Mouse (Mus musculus) adrenal gland, postnatal 25 days (tissue): ENCODE measurements at regions not wholly inside any gene's neighbourhood (a gene's known extent, or its start where the extent isn't known, plus 50 kb on each side); places are given as distances from the start of the nearest gene placed in this dataset.

Experiments
- DNase-seq: peaks from one replicate; pipeline ENCODE4 v3.0.0; 2021; ENCODE audit warnings: mixed read lengths

GRCm38 (mm10) chr7:75923951-75924467 lies 75.9 kb downstream of the Klhl25 start:
- DNase-seq = no peak

- DNase-seq = no peak
These were observed 79.4 kb downstream of the Klhl25 start for GRCm38 (mm10) chr7:75927537-75927936.

DNA sequence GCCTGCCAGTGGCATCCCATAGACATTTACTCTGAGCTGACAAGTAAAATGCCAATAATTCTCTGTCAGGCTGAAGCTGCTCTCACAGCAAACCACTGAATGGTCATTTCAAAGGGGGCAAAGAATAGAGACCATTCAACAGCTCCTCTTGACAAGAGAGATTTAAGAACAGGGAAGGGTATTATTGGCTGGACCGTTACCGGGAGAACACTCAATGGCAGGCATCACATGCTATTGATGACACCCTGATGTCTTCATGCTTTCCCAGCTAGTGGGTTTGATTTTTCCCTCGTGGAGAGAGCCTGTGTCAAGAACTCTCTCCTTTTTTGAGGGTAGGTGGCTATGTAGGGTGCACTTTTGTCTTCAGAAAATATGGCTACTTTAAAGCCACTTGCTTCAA lies 95.7 kb downstream of the Klhl25 start:
- no peak for DNase-seq

- DNase-seq = no peak
These were observed 107.6 kb downstream of the Klhl25 start for GRCm38 (mm10) chr7:75955671-75956070.

GRCm38 (mm10) chr7:75957366-75957765 lies 109.3 kb downstream of the Klhl25 start:
- no peak for DNase-seq

GRCm38 (mm10) chr7:75959903-75960620 lies 112.0 kb downstream of the Klhl25 start:
- DNase-seq = no peak

DNA sequence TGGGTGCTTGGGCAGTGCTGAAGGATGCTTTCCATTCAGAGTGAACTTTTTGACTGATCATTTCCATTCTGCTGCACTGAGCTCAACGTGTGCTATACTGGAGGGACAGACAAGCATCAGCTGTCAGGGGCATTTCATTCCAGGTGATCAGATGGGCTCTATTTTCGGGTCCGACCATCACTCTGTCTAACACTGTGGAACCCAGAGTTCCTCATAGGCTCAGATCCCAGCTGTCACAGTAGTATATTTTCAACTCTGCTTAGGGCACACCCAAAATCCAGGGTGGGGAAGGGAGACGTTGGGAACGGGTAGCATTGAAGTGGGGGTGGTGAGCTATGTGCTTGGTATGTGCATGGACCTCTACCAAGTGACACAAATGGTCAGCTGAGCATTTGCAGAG lies 120.1 kb downstream of the Klhl25 start:
- DNase-seq = no peak

DNA sequence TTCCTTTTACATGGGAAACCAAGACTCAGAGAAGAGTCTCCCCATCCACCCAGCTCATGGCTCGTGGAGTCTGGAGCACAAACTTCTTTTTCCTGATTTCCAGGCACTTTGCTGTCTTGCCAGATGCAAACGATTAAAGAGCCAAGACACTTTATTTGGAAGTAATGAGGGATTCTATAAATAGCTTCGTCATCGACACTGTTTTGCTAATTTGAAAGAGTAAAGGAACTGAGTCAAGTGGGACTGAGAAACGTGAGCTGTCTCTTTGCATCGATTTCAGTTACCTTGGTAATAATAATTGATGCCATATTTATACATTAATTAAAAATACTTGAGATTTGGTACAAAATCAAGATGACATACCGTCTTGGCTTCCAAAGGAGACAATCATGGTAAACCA lies 122.8 kb downstream of the Klhl25 start:
- no peak for DNase-seq

- no peak for DNase-seq
These were observed 123.6 kb downstream of the Klhl25 start for GRCm38 (mm10) chr7:75971706-75972105.

DNA sequence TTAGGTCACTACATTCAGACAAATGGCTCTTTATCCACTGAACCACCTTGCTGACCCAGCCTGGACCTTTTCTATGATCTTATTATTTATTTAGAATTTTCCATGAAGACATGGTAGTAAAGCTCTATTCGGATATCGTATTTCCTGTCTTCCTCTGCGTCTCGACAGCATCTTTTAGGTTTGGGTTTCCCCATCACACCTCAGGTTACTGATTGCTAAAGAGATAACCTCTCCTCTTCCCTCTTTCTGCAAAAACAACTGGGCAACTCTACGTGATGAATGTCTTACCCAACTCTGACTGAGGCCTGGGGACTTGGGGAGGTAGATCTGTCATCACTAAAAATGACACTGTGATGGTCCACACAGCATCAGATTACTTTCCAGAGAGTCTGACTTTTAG lies 133.4 kb downstream of the Klhl25 start:
- no peak for DNase-seq

- no peak for DNase-seq
These were observed 135.1 kb downstream of the Klhl25 start for GRCm38 (mm10) chr7:75983029-75983808.

DNA sequence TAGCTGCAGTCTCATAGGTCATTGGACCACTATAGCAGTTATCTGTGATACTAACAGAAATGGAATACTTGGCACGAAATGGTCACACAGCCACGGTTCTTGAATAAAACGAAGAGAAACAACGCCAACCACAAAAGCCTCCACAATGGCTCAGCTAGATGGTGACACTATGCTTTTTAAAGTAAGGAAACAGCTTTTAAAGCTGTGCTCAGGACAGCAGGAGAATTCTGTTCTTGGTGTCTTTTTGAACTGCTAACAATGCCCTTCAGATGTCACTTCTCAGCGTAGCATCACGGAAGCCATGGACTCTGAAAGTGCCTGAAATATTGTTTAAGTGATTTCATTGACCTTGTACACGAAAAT lies 135.7 kb downstream of the Klhl25 start:
- DNase-seq = no peak

DNA sequence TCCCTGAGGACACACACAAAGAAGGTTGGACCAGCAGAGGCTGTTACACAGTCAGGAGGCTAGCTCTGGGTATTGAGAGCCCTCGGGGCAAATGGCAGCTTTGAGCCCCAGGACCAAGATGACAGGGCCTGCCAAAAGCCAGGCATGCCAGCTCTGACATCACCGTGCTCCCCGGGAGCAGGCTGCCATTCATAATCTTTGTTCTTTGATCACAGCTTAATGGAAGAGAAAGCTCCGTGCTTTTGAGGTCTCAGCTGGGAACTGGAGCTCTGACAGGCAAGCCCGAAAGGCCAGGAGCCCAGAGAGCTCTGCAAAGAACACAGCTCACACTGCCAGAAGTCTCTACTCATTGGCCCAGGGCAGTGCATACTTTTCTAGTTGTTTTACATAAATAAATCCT lies 150.7 kb downstream of the Klhl25 start:
- peak; percentile 2 for DNase-seq

GRCm38 (mm10) chr7:75999324-75999907 lies 151.3 kb downstream of the Klhl25 start:
- DNase-seq = no peak

- DNase-seq = no peak
These were observed 152.9 kb downstream of the Klhl25 start for GRCm38 (mm10) chr7:76001012-76001411.

- DNase-seq = no peak
These were observed 160.1 kb downstream of the Klhl25 start for GRCm38 (mm10) chr7:76008226-76008625.

GRCm38 (mm10) chr7:76047743-76048142 lies 181.9 kb upstream of the Agbl1 start:
- no peak for DNase-seq

DNA sequence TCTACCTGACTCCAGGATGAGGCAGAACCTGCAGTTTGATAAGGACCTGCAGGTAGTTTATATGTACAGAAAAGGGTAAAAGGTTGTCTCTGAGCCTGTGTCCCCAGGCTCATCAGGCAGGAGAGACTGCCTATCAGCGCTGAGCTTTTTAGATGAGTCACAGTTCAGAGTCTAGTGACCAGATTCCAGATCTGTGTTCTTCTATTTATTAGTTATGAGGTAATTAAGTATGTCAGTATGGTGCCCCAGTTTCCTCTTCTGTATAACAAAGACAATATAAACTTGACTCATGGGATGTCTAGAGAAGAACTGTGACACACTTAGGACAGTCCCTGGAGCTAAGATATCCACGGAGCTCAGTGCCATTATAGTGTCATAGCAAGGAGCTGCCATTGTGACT lies 180.3 kb upstream of the Agbl1 start:
- DNase-seq = no peak

DNA sequence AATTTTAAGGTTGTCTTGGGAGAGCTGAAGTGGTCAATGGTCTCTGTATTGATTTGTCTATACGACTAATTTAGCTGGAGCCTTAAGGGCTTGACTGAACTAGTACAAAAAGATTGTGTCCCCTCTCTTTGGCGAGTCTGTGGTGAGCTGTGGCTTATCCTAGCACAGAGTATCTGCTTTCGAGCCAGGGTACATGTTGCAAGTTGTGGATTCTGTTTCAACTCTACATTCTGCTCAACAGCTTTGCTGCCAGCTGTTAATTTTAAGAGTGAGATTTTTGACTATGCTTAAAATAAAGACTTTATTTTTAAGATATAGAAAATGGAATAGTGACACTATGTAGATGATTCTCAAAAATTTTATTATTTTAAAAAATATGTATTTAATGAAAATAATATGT lies 175.8 kb upstream of the Agbl1 start:
- no peak for DNase-seq

DNA sequence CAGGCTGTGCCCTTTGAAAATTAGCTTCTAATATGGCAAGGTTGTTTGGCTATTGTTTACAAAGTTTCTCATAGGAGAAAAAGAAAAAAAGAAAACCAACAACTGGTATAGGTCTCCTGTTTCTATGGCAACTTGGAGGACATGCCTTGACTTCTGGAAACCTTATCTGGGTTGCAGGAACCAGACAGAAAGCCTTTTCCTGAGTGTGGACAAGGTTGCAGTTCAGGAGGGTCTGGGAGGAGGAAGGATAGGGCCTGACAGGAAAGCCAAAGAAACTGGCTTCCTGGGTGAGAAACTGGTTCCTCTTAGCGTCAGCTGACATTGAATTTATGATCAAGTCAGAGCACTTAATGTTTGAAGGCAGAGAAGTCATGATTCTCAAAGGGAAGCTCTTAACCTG lies 130.5 kb upstream of the Agbl1 start:
- no peak for DNase-seq

GRCm38 (mm10) chr7:76121242-76121844 lies 108.3 kb upstream of the Agbl1 start:
- no peak for DNase-seq

DNA sequence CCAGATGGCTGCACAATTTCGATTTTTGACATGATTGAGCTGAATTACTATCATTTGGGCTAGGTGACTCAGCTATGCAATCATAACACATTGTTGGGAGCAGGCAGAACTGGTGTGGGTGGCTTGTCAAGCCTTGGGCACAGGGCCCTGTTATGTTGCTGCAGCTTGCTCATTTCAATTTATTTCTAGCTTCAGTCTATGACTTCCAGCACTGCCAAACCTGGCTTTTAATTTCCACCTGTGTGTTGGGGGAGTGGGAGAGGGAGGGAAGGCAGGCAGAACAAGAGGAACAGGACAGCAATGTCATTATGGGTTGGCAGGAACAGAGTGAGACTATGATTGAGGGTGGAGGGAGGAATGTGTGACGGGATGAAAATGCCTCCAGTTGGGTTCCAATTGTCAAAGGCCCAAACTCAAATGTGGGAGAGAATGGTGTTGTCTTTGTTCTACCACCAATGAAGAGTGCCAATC lies 102.0 kb upstream of the Agbl1 start:
- peak; percentile 0 for DNase-seq

GRCm38 (mm10) chr7:76142455-76142854 lies 87.2 kb upstream of the Agbl1 start:
- no peak for DNase-seq
